Mouse (Mus musculus) limb, embryonic 10.5 days (tissue): ENCODE results near the gene Epdr1. TPM values are rescaled to one million over a fixed set of nuclear protein-coding genes. Genes with fewer than 3 reads are reported as not detected.
"Not testable (repeated sequence)": the region's sequence is repeated elsewhere in the genome, so short reads cannot be mapped to it uniquely, and the experiment has no call there.

Experiments used
- DNase-seq: peaks from one replicate; pipeline ENCODE4 v3.0.0-alpha.2; 2017; ENCODE audit warnings: low spot score
- H3K27ac ChIP-seq: fragments of 300-500 bp; sonication (generic); 2 replicates; pipeline ENCODE4 v1.5.1; 2016; ENCODE audit warnings: mild to moderate bottlenecking
- H3K27me3 ChIP-seq: fragments of 300-500 bp; sonication (generic); 2 replicates; pipeline ENCODE4 v1.6.1; 2016; ENCODE audit warnings: low read depth, mild to moderate bottlenecking; ENCODE audit not compliant: poor library complexity, severe bottlenecking
- H3K36me3 ChIP-seq: fragments of 300-500 bp; sonication (generic); 2 replicates; pipeline ENCODE4 v1.6.1; 2016; ENCODE audit warnings: mild to moderate bottlenecking, moderate library complexity
- H3K4me1 ChIP-seq: fragments of 300-500 bp; sonication (generic); 2 replicates; pipeline ENCODE4 v1.6.1; 2016
- H3K4me3 ChIP-seq: fragments of 300-500 bp; sonication (generic); 2 replicates; pipeline ENCODE4 v1.5.1; 2016; ENCODE audit warnings: mild to moderate bottlenecking, moderate library complexity
- H3K9me3 ChIP-seq: fragments of 300-500 bp; sonication (generic); replicated peaks from 2 replicates; pipeline ENCODE4 v1.6.1; 2016; ENCODE audit warnings: mild to moderate bottlenecking
- WGBS: fragments of 180-500 bp; shearing (Covaris S2); methylation state at CpG from one replicate; pipeline ENCODE4 v1.1.7; 2016; 5-methylcytosine and 5-hydroxymethylcytosine counted together
- polyA plus RNA-seq: library from polyadenylated mRNA; unstranded; fragments of >200 nt; fragmentation: Nextera tagmentation; extraction: Ambion mirVana; gene quantifications from 2 replicates; pipeline ENCODE4 v1.2.1, GENCODE M21; 2016

Epdr1 gene
- polyA plus RNA-seq, 1 experiment from 2014 or later = 12.2 TPM

GRCm38 (mm10) chr13:19595141-19595540 is 24.6 kb downstream of the Epdr1 start:
- no peak for DNase-seq
- H3K4me1 ChIP-seq = no peaks in the 10 kb centered on the region
- H3K9me3 ChIP-seq = no peaks in the 10 kb centered on the region
- H3K27me3 ChIP-seq = no peaks in the 10 kb centered on the region
- H3K27ac ChIP-seq = no peak overlapping the region
- H3K36me3 ChIP-seq = no peaks in the 10 kb centered on the region
- H3K4me3 ChIP-seq = no peak overlapping the region
- WGBS = 91% methylated on average over 1 of the region's 1 CpGs

GRCm38 (mm10) chr13:19590996-19591759 is 28.5 kb downstream of the Epdr1 start:
- no peaks in the 10 kb centered on the region for H3K4me1 ChIP-seq
- 89% methylated on average over 3 of the region's 3 CpGs for WGBS

GRCm38 (mm10) chr13:19575947-19576346 is 43.8 kb downstream of the Epdr1 start:
- Histone ChIP-seq H3K9me3 (no peaks in the 10 kb centered on the region), H3K27ac (no peak overlapping the region), H3K27me3 (no peaks in the 10 kb centered on the region), H3K4me3 (no peak overlapping the region), H3K36me3 (no peaks in the 10 kb centered on the region), H3K4me1 (no peaks in the 10 kb centered on the region)
- 89% methylated on average over 3 of the region's 3 CpGs for WGBS
- DNase-seq = no peak

More at GRCm38 (mm10) chr13:19590996-19591759, 28.5 kb downstream of the Epdr1 start:
- Histone ChIP-seq H3K4me3 (no peak overlapping the region), H3K27me3 (no peaks in the 10 kb centered on the region), H3K36me3 (no peaks in the 10 kb centered on the region), H3K27ac (no peak overlapping the region), H3K9me3 (no peaks in the 10 kb centered on the region)
- DNase-seq = no peak

- 94% methylated on average over 2 of the region's 2 CpGs for WGBS
- not testable (repeated sequence) for H3K27me3 ChIP-seq, H3K4me1 ChIP-seq, H3K9me3 ChIP-seq, H3K4me3 ChIP-seq, H3K36me3 ChIP-seq, H3K27ac ChIP-seq, DNase-seq
Measured at GRCm38 (mm10) chr13:19574723-19575122, 45.0 kb downstream of the Epdr1 start.

GRCm38 (mm10) chr13:19570166-19570565 is 49.6 kb downstream of the Epdr1 start:
- H3K27me3 ChIP-seq, H3K4me1 ChIP-seq, H3K36me3 ChIP-seq, H3K9me3 ChIP-seq, DNase-seq, H3K4me3 ChIP-seq, H3K27ac ChIP-seq: not testable (repeated sequence)

- no peaks in the 10 kb centered on the region for H3K4me1 ChIP-seq
- H3K27ac ChIP-seq = no peak overlapping the region
- no peak overlapping the region for H3K4me3 ChIP-seq
- H3K9me3 ChIP-seq = no peaks in the 10 kb centered on the region
- H3K36me3 ChIP-seq = no peaks in the 10 kb centered on the region
- no peak for DNase-seq
- H3K27me3 ChIP-seq = no peaks in the 10 kb centered on the region
- WGBS = 97% methylated on average over 1 of the region's 1 CpGs
Measured at GRCm38 (mm10) chr13:19562510-19562909, 57.2 kb downstream of the Epdr1 start.

- Histone ChIP-seq H3K4me1 (no peaks in the 10 kb centered on the region), H3K36me3 (no peaks in the 10 kb centered on the region), H3K4me3 (no peak overlapping the region), H3K27ac (no peak overlapping the region), H3K9me3 (no peaks in the 10 kb centered on the region), H3K27me3 (no peaks in the 10 kb centered on the region)
- DNase-seq = no peak
- 74% methylated on average over 4 of the region's 4 CpGs for WGBS
Measured at GRCm38 (mm10) chr13:19555391-19555790, 64.3 kb downstream of the Epdr1 start.

Other genes starting within 250 kb of the Epdr1 start
- 98.4 and 100 TPM in 2 replicates for gene Stard3nl, start 224.1 kb downstream of the Epdr1 start, polyA plus RNA-seq
- 0.15 and 0.31 TPM in 2 replicates for gene Sfrp4, start 3.2 kb upstream of the Epdr1 start, polyA plus RNA-seq
- gene Nme8, start 77.9 kb upstream of the Epdr1 start, polyA plus RNA-seq = not detected in 2 replicates
- gene Gpr141, start 204.3 kb upstream of the Epdr1 start, polyA plus RNA-seq = 0.04 TPM in 1 of 2 replicates, not detected in the other